Mouse (Mus musculus): ENCODE measurements around the gene Ppm1b. TPM values are rescaled to one million over a fixed set of nuclear protein-coding genes. Genes with fewer than 3 reads are reported as not detected.

Gene Ppm1b
- 35.9 TPM for polyA plus RNA-seq (2014; fragmentation: Illumina TruSeq; extraction: RNeasy Lipid Tissue Mini Kit (QIAGEN cat#74804); ENCODE audit: insufficient read depth, low read depth, low replicate concordance)

GRCm38 (mm10) chr17:84956441-84956840 lies at the start of gene Ppm1b:
Ppm1b (plus strand) TSS chr17:84956741.

GRCm38 (mm10) chr17:85028093-85028739 lies 71.7 kb downstream of the Ppm1b start, which contains the start of gene Slc3a1:
Slc3a1 (plus strand) TSS chr17:85028376.

Other genes starting within 250 kb of the Ppm1b start
- gene Lrpprc, start 166.0 kb upstream of the Ppm1b start, polyA plus RNA-seq (2014; fragmentation: Illumina TruSeq; extraction: RNeasy Lipid Tissue Mini Kit (QIAGEN cat#74804); ENCODE audit: insufficient read depth, low read depth, low replicate concordance): 10.2 TPM
- gene Slc3a1, start 71.6 kb downstream of the Ppm1b start, polyA plus RNA-seq (2014; fragmentation: Illumina TruSeq; extraction: RNeasy Lipid Tissue Mini Kit (QIAGEN cat#74804); ENCODE audit: insufficient read depth, low read depth, low replicate concordance): 0.27 TPM
- gene Prepl, start 133.5 kb downstream of the Ppm1b start, polyA plus RNA-seq (2014; fragmentation: Illumina TruSeq; extraction: RNeasy Lipid Tissue Mini Kit (QIAGEN cat#74804); ENCODE audit: insufficient read depth, low read depth, low replicate concordance): 10.3 TPM
- 2.7 TPM for gene Camkmt, start 133.8 kb downstream of the Ppm1b start, polyA plus RNA-seq (2014; fragmentation: Illumina TruSeq; extraction: RNeasy Lipid Tissue Mini Kit (QIAGEN cat#74804); ENCODE audit: insufficient read depth, low read depth, low replicate concordance)